Mouse (Mus musculus) liver, postnatal 0 days (tissue): ENCODE results near the gene Efcab3. TPM values are rescaled to one million over a fixed set of nuclear protein-coding genes. Genes with fewer than 3 reads are reported as not detected.

Experiments
- ATAC-seq: fragments of 200-750 bp; cut with Nextera tagmentation; 2 replicates; pipeline ENCODE4 v1.8.0; 2017; ENCODE audit warnings: mild to moderate bottlenecking, moderate library complexity
- DNase-seq: peaks from one replicate; pipeline ENCODE4 v3.0.0-alpha.2; 2016
- H3K27ac ChIP-seq: fragments of 300-500 bp; sonication (generic); 2 replicates; pipeline ENCODE4 v1.5.1; 2014; ENCODE audit warnings: antibody characterized with exemption, moderate library complexity, mild to moderate bottlenecking, low read depth
- H3K27me3 ChIP-seq: fragments of 300-500 bp; sonication (generic); 2 replicates; pipeline ENCODE4 v1.6.1; 2014; ENCODE audit warnings: low read length, control low read depth, mixed read lengths; ENCODE audit not compliant: insufficient read depth
- H3K36me3 ChIP-seq: fragments of 300-500 bp; sonication (generic); replicated peaks from 2 replicates; pipeline ENCODE4 v1.6.1; 2014; ENCODE audit warnings: mild to moderate bottlenecking, control low read depth, low read length, moderate library complexity, mixed read lengths; ENCODE audit not compliant: insufficient read depth
- H3K4me1 ChIP-seq: fragments of 300-500 bp; sonication (generic); 2 replicates; pipeline ENCODE4 v1.6.1; 2014; ENCODE audit warnings: antibody characterized with exemption, mild to moderate bottlenecking, control low read depth; ENCODE audit not compliant: insufficient read depth
- H3K4me2 ChIP-seq: fragments of 300-500 bp; sonication (generic); 2 replicates; pipeline ENCODE4 v1.6.1; 2014; ENCODE audit warnings: low read depth, mild to moderate bottlenecking, low read length, moderate library complexity, mixed read lengths
- H3K4me3 ChIP-seq: fragments of 300-500 bp; sonication (generic); 2 replicates; pipeline ENCODE4 v1.5.1; 2014; ENCODE audit warnings: low read depth, low read length
- H3K9ac ChIP-seq: fragments of 300-500 bp; sonication (generic); replicated peaks from 2 replicates; pipeline ENCODE4 v1.6.1; 2014; ENCODE audit warnings: mild to moderate bottlenecking, moderate library complexity
- H3K9me3 ChIP-seq: fragments of 300-500 bp; sonication (generic); 2 replicates; pipeline ENCODE4 v1.6.1; 2016; ENCODE audit warnings: mild to moderate bottlenecking, control low read depth, low read length, mixed read lengths
- CTCF ChIP-seq: sonication (generic); IDR thresholded peaks from 2 replicates; pipeline ENCODE4 v1.5.1; 2016; ENCODE audit warnings: antibody characterized with exemption, low read depth
- EP300 ChIP-seq: IDR thresholded peaks from 2 replicates; pipeline ENCODE4 v1.6.1; 2016; ENCODE audit warnings: antibody characterized with exemption, low read depth, mild to moderate bottlenecking
- WGBS: fragments of 180-500 bp; shearing (Covaris S2); extraction: QIAGEN DNeasy Blood & Tissue Kit; methylation state at CpG from one replicate; pipeline ENCODE4 v1.1.7; 2014; ENCODE audit not compliant: insufficient replicate concordance; 5-methylcytosine and 5-hydroxymethylcytosine counted together
- polyA plus RNA-seq: library from polyadenylated mRNA; unstranded; fragments of >200 nt; fragmentation: Nextera tagmentation; extraction: Ambion mirVana; gene quantifications from 2 replicates; pipeline ENCODE4 v1.2.1, GENCODE M21; 2015

Efcab3 gene
- polyA plus RNA-seq, 1 experiment from 2014 or later = 0.62 TPM

- Histone ChIP-seq H3K4me1 (peaks cover 32% of the 10 kb centered on the region), H3K9me3 (no peaks in the 10 kb centered on the region), H3K9ac (0 out of 2 replicates have a peak overlapping the region, but pooled peaks have one; percentile 8), H3K36me3 (no peaks in the 10 kb centered on the region), H3K27ac (peak overlapping the region; percentile 41), H3K4me2 (peak overlapping the region; percentile 65), H3K4me3 (no peak overlapping the region), H3K27me3 (no peaks in the 10 kb centered on the region)
- ATAC-seq = no peak
- WGBS = 17% methylated on average over 17 of the region's 19 CpGs
- TF ChIP-seq EP300 (no peak), CTCF (no peak)
- peak; percentile 24 for DNase-seq
These were observed 88.0 kb downstream of the Efcab3 start for GRCm38 (mm10) chr11:105151226-105152016.

GRCm38 (mm10) chr11:105152017-105152300 is 88.6 kb downstream of the Efcab3 start:
- Histone ChIP-seq H3K4me1 (peaks cover 34% of the 10 kb centered on the region), H3K4me2 (peak overlapping the region; percentile 65), H3K36me3 (no peaks in the 10 kb centered on the region), H3K27me3 (no peaks in the 10 kb centered on the region), H3K9me3 (no peaks in the 10 kb centered on the region), H3K9ac (0 out of 2 replicates have a peak overlapping the region, but pooled peaks have one; percentile 8), H3K27ac (peak overlapping the region; percentile 41), H3K4me3 (no peak overlapping the region)
- ATAC-seq (no peak), DNase-seq (no peak)
- TF ChIP-seq CTCF (no peak), EP300 (no peak)
- 45% methylated on average over 2 of the region's 4 CpGs for WGBS

- ATAC-seq (peak; percentile 85), DNase-seq (peak; percentile 62)
- peak overlapping the region; percentile 83 for H3K27ac ChIP-seq
- no peaks in the 10 kb centered on the region for H3K36me3 ChIP-seq
- H3K9ac ChIP-seq = 0 out of 2 replicates have a peak overlapping the region, but pooled peaks have one; percentile 12
- peak overlapping the region; percentile 9; the same call in 1 of the 2 replicates for H3K4me3 ChIP-seq
- peak overlapping the region; percentile 65 for H3K4me2 ChIP-seq
- 54% methylated on average over 11 of the region's 11 CpGs for WGBS
- peak; percentile 87 for TF ChIP-seq EP300
- TF ChIP-seq CTCF = no peak
- peaks cover 34% of the 10 kb centered on the region for H3K4me1 ChIP-seq
- no peaks in the 10 kb centered on the region for H3K27me3 ChIP-seq
- no peaks in the 10 kb centered on the region for H3K9me3 ChIP-seq
These were observed 89.0 kb downstream of the Efcab3 start for GRCm38 (mm10) chr11:105152357-105152899.

DNA sequence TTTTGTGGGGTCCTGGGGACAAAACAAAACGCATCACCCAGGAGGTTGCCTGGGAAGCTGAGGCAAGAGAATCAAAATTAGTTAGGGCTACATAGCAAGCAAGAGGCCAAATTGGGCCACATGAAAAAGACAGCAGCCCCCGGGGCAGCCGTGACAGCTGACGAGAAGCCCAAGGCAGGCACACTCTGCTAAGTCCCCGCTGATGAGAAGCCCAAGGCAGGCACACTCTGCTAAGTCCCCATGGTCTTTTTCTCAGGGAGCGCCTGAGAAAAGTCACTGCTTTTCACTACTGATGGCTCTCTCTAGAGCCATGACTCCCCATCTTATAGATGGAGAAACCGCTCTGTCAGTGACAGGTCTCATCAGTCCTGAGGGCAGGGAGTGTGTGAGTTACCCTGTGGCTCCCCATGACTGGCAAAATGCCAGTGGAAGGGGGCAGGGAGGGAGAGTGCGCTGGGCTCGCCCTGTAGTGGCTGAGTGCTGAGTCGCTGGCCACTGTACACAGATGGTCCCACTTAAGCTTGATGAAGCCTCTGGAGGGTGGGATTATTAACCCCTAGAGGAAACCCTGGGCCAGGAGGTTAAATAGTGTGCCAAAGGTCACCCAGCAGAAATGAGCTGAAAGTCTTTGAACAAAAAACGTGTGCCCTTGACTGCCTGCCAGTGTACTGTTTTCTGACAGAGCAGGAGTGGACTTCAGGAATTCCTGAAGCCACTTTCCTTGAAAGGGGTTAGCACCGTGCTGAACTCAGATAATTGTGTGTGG is 89.9 kb downstream of the Efcab3 start:
- TF ChIP-seq CTCF = no peak
- peak; percentile 44; the same call in 1 of the 2 replicates for TF ChIP-seq EP300
- Histone ChIP-seq H3K9ac (peak overlapping the region; percentile 39; the same call in 1 of the 2 replicates), H3K4me2 (peak overlapping the region; percentile 65), H3K36me3 (no peaks in the 10 kb centered on the region), H3K4me3 (no peak overlapping the region), H3K27ac (peak overlapping the region; percentile 83), H3K27me3 (no peaks in the 10 kb centered on the region), H3K4me1 (peaks cover 37% of the 10 kb centered on the region), H3K9me3 (no peaks in the 10 kb centered on the region)
- 28% methylated on average over 12 of the region's 12 CpGs for WGBS
- peak; percentile 82 for ATAC-seq
- peak; percentile 87 for DNase-seq

GRCm38 (mm10) chr11:105155915-105156314 is 92.5 kb downstream of the Efcab3 start:
- no peak overlapping the region for H3K27ac ChIP-seq
- H3K36me3 ChIP-seq = no peaks in the 10 kb centered on the region
- H3K4me1 ChIP-seq = peaks cover 33% of the 10 kb centered on the region
- 60% methylated on average over 4 of the region's 4 CpGs for WGBS
- no peak overlapping the region for H3K9ac ChIP-seq
- ATAC-seq (no peak), DNase-seq (no peak)
- no peak overlapping the region for H3K4me2 ChIP-seq
- no peak for TF ChIP-seq CTCF
- TF ChIP-seq EP300 = no peak
- no peak overlapping the region for H3K4me3 ChIP-seq
- H3K27me3 ChIP-seq = no peaks in the 10 kb centered on the region
- no peaks in the 10 kb centered on the region for H3K9me3 ChIP-seq
